Mouse (Mus musculus): Measurements from ENCODE around the gene Nkap. TPM values are rescaled to one million over a fixed set of nuclear protein-coding genes. Genes with fewer than 3 reads are reported as not detected.
A peak's percentile ranks its signal among the peaks of the same experiment; 100 is the strongest.
"Not testable (repeated sequence)": the region's sequence is repeated elsewhere in the genome, so short reads cannot be mapped to it uniquely, and the experiment has no call there.

The Nkap gene
- polyA plus RNA-seq, 1 experiment from 2014 or later = 26.8 TPM

DNA sequence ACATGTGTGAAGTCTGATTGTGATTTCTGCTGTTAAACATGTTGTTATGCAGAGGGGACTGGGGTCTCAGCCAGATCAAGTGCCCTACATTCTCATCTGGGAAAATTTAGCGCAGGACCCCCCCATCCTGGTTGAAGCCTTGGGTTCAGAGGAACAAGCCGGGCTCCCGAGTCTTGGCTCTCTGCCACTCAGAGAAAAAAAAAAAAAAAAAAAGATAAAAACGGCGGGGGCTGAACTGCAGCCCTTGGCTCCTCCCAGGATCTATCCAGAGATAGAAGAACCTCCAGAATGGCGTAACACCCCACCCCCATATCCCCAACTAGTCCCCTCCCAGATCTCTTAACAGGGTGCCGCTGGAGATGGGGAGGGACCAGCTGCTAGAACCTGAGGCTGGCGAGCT is 57.8 kb downstream of the Nkap start:
- 81% methylated on average over 6 of the region's 8 CpGs for WGBS

DNA sequence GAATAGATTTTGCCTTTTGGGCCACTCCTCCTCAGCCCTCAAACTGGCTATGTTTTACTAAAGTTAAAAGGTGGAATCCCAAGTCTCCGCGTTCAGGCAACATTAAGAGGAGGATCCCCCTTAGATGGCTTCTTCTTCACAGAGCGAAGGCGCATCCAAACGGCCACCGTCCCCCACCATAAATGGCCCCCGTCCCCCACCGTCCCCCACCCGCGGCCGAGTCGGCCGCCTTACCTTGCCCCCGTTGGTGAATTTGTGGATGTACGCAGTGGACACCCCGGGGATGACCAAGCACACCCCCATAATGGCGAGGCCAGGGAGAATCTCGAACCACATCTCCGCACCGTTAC is 64.1 kb downstream of the Nkap start:
- H3K9ac ChIP-seq (ENCODE audit: low read depth, low read length) = peak overlapping the region; percentile 68
- WGBS = 20% methylated on average over 19 of the region's 20 CpGs

More for the DNA sequence above, 57.8 kb downstream of the Nkap start:
- not testable (repeated sequence) for H3K36me3 ChIP-seq (ENCODE audit: control insufficient read depth, insufficient read depth, low read length); ATAC-seq; H3K9me3 ChIP-seq (replicated peaks; ENCODE audit: control insufficient read depth, low read length, poor library complexity, severe bottlenecking); H3K27me3 ChIP-seq (ENCODE audit: control insufficient read depth, insufficient read depth, low read depth, low read length); H3K4me1 ChIP-seq (ENCODE audit: control insufficient read depth, insufficient read depth, low read length); H3K27ac ChIP-seq (ENCODE audit: low read length); H3K9ac ChIP-seq (ENCODE audit: low read depth, low read length); H3K4me2 ChIP-seq (ENCODE audit: low read length); H3K4me3 ChIP-seq (ENCODE audit: low read depth, low read length)

GRCm38 (mm10) chrX:37191105-37191743 is 64.6 kb downstream of the Nkap start, which contains the start of the genes Ndufa1 and Rnf113a1:
Ndufa1 (minus strand) TSS chrX:37191163.
Rnf113a1 (plus strand) TSS chrX:37191245.
- Histone ChIP-seq H3K36me3 (ENCODE audit: control insufficient read depth, insufficient read depth, low read length) (no peaks in the 10 kb centered on the region; the same call in 1 of the 2 replicates), H3K4me1 (ENCODE audit: control insufficient read depth, insufficient read depth, low read length) (peaks cover 8% of the 10 kb centered on the region), H3K27ac (ENCODE audit: low read length) (peak within 1 kb of the TSS; percentile 84), H3K4me2 (ENCODE audit: low read length) (peak within 1 kb of the TSS; percentile 57), H3K9ac (ENCODE audit: low read depth, low read length) (peak within 1 kb of the TSS; percentile 68), H3K4me3 (ENCODE audit: low read depth, low read length) (peak within 1 kb of the TSS; percentile 54), H3K9me3 (replicated peaks; ENCODE audit: control insufficient read depth, low read length, poor library complexity, severe bottlenecking) (no peaks in the 10 kb centered on the region), H3K27me3 (ENCODE audit: control insufficient read depth, insufficient read depth, low read depth, low read length) (no peaks in the 10 kb centered on the region)
- peak; percentile 95 for ATAC-seq
- WGBS = 20% methylated on average over 62 of the region's 63 CpGs

More for the DNA sequence above, 64.1 kb downstream of the Nkap start:
- Histone ChIP-seq H3K27me3 (ENCODE audit: control insufficient read depth, insufficient read depth, low read depth, low read length) (no peaks in the 10 kb centered on the region), H3K36me3 (ENCODE audit: control insufficient read depth, insufficient read depth, low read length) (no peaks in the 10 kb centered on the region; the same call in 1 of the 2 replicates), H3K4me3 (ENCODE audit: low read depth, low read length) (peak overlapping the region; percentile 54), H3K4me1 (ENCODE audit: control insufficient read depth, insufficient read depth, low read length) (peaks cover 8% of the 10 kb centered on the region), H3K27ac (ENCODE audit: low read length) (peak overlapping the region; percentile 84), H3K4me2 (ENCODE audit: low read length) (peak overlapping the region; percentile 57), H3K9me3 (replicated peaks; ENCODE audit: control insufficient read depth, low read length, poor library complexity, severe bottlenecking) (no peaks in the 10 kb centered on the region)
- ATAC-seq = peak; percentile 68; the same call in 1 of the 2 replicates

DNA sequence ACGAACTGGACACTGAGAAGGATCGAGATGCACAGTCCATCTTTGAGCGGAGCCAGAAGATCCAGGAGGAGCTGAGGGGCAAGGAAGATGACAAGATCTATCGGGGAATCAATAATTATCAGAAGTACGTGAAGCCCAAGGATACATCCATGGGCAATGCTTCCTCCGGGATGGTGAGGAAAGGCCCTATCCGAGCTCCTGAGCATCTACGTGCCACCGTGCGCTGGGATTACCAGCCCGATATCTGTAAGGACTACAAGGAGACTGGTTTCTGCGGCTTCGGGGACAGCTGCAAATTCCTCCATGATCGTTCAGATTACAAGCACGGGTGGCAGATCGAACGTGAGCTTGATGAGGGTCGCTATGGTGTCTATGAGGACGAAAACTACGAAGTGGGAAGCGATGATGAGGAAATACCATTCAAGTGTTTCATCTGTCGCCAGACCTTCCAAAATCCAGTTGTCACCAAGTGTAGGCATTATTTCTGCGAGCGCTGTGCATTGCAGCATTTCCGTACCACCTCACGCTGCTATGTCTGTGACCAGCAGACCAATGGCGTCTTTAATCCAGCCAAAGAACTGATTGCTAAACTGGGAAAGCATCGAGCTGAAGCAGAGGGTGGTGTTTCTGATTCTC is 65.3 kb downstream of the Nkap start:
- Histone ChIP-seq H3K27ac (ENCODE audit: low read length) (peak overlapping the region; percentile 84), H3K27me3 (ENCODE audit: control insufficient read depth, insufficient read depth, low read depth, low read length) (no peaks in the 10 kb centered on the region), H3K4me2 (ENCODE audit: low read length) (peak overlapping the region; percentile 57), H3K36me3 (ENCODE audit: control insufficient read depth, insufficient read depth, low read length) (no peaks in the 10 kb centered on the region; the same call in 1 of the 2 replicates), H3K4me1 (ENCODE audit: control insufficient read depth, insufficient read depth, low read length) (peaks cover 8% of the 10 kb centered on the region), H3K4me3 (ENCODE audit: low read depth, low read length) (peak overlapping the region; percentile 54), H3K9me3 (replicated peaks; ENCODE audit: control insufficient read depth, low read length, poor library complexity, severe bottlenecking) (no peaks in the 10 kb centered on the region), H3K9ac (ENCODE audit: low read depth, low read length) (peak overlapping the region; percentile 68)
- peak; percentile 52 for ATAC-seq
- 31% methylated on average over 28 of the region's 28 CpGs for WGBS

GRCm38 (mm10) chrX:37198676-37199075 is 72.1 kb downstream of the Nkap start:
- Histone ChIP-seq H3K9me3 (replicated peaks; ENCODE audit: control insufficient read depth, low read length, poor library complexity, severe bottlenecking) (no peaks in the 10 kb centered on the region), H3K4me3 (ENCODE audit: low read depth, low read length) (no peak overlapping the region), H3K4me1 (ENCODE audit: control insufficient read depth, insufficient read depth, low read length) (no peaks in the 10 kb centered on the region), H3K27me3 (ENCODE audit: control insufficient read depth, insufficient read depth, low read depth, low read length) (no peaks in the 10 kb centered on the region), H3K4me2 (ENCODE audit: low read length) (no peak overlapping the region), H3K27ac (ENCODE audit: low read length) (no peak overlapping the region), H3K9ac (ENCODE audit: low read depth, low read length) (no peak overlapping the region), H3K36me3 (ENCODE audit: control insufficient read depth, insufficient read depth, low read length) (no peaks in the 10 kb centered on the region)
- no peak for ATAC-seq
- 65% methylated on average over 8 of the region's 8 CpGs for WGBS

Other genes starting within 250 kb of the Nkap start
- gene Nkrf, start 223.9 kb upstream of the Nkap start, polyA plus RNA-seq (2015; fragmentation: Nextera tagmentation; extraction: Ambion mirVana) = 19.5 and 20.3 TPM in 2 replicates
- 78.2 and 87.8 TPM in 2 replicates for gene Sept6, start 135.0 kb upstream of the Nkap start, polyA plus RNA-seq (2015; fragmentation: Nextera tagmentation; extraction: Ambion mirVana)
- 0.12 TPM in 1 of 2 replicates, not detected in the other for gene Sowahd, start 78.0 kb upstream of the Nkap start, polyA plus RNA-seq (2015; fragmentation: Nextera tagmentation; extraction: Ambion mirVana)
- 229 and 259 TPM in 2 replicates for gene Rpl39, start 41.4 kb upstream of the Nkap start, polyA plus RNA-seq (2015; fragmentation: Nextera tagmentation; extraction: Ambion mirVana)
- gene Upf3b, start 16.5 kb upstream of the Nkap start, polyA plus RNA-seq (2015; fragmentation: Nextera tagmentation; extraction: Ambion mirVana) = 29.8 and 32.8 TPM in 2 replicates
- gene Akap14, start 42.0 kb downstream of the Nkap start, polyA plus RNA-seq (2015; fragmentation: Nextera tagmentation; extraction: Ambion mirVana) = 0.57 and 0.82 TPM in 2 replicates
- 605 and 635 TPM in 2 replicates for gene Ndufa1, start 64.4 kb downstream of the Nkap start, polyA plus RNA-seq (2015; fragmentation: Nextera tagmentation; extraction: Ambion mirVana)
- 20.8 and 23.2 TPM in 2 replicates for gene Rnf113a1, start 64.5 kb downstream of the Nkap start, polyA plus RNA-seq (2015; fragmentation: Nextera tagmentation; extraction: Ambion mirVana)
- gene Gm9, start 84.2 kb downstream of the Nkap start, polyA plus RNA-seq (2015; fragmentation: Nextera tagmentation; extraction: Ambion mirVana) = not detected in 2 replicates
- not detected in 2 replicates for gene Rhox1, start 95.5 kb downstream of the Nkap start, polyA plus RNA-seq (2015; fragmentation: Nextera tagmentation; extraction: Ambion mirVana)
- gene Rhox2a, start 118.2 kb downstream of the Nkap start, polyA plus RNA-seq (2015; fragmentation: Nextera tagmentation; extraction: Ambion mirVana) = not detected in 2 replicates
- gene Rhox3a, start 123.1 kb downstream of the Nkap start, polyA plus RNA-seq (2015; fragmentation: Nextera tagmentation; extraction: Ambion mirVana) = not detected in 2 replicates
- not detected in 2 replicates for gene Rhox4a, start 138.5 kb downstream of the Nkap start, polyA plus RNA-seq (2015; fragmentation: Nextera tagmentation; extraction: Ambion mirVana)